Mouse (Mus musculus) liver, postnatal 0 days (tissue): Measurements from ENCODE around the gene Slc9b1. TPM values are rescaled to one million over a fixed set of nuclear protein-coding genes. Genes with fewer than 3 reads are reported as not detected.

Experiments used
- ATAC-seq: fragments of 200-750 bp; cut with Nextera tagmentation; 2 replicates; pipeline ENCODE4 v1.8.0; 2017; ENCODE audit warnings: mild to moderate bottlenecking, moderate library complexity
- DNase-seq: peaks from one replicate; pipeline ENCODE4 v3.0.0-alpha.2; 2016
- H3K27ac ChIP-seq: fragments of 300-500 bp; sonication (generic); 2 replicates; pipeline ENCODE4 v1.5.1; 2014; ENCODE audit warnings: antibody characterized with exemption, moderate library complexity, mild to moderate bottlenecking, low read depth
- H3K27me3 ChIP-seq: fragments of 300-500 bp; sonication (generic); 2 replicates; pipeline ENCODE4 v1.6.1; 2014; ENCODE audit warnings: low read length, control low read depth, mixed read lengths; ENCODE audit not compliant: insufficient read depth
- H3K36me3 ChIP-seq: fragments of 300-500 bp; sonication (generic); replicated peaks from 2 replicates; pipeline ENCODE4 v1.6.1; 2014; ENCODE audit warnings: mild to moderate bottlenecking, control low read depth, low read length, moderate library complexity, mixed read lengths; ENCODE audit not compliant: insufficient read depth
- H3K4me1 ChIP-seq: fragments of 300-500 bp; sonication (generic); 2 replicates; pipeline ENCODE4 v1.6.1; 2014; ENCODE audit warnings: antibody characterized with exemption, mild to moderate bottlenecking, control low read depth; ENCODE audit not compliant: insufficient read depth
- H3K4me2 ChIP-seq: fragments of 300-500 bp; sonication (generic); 2 replicates; pipeline ENCODE4 v1.6.1; 2014; ENCODE audit warnings: low read depth, mild to moderate bottlenecking, low read length, moderate library complexity, mixed read lengths
- H3K4me3 ChIP-seq: fragments of 300-500 bp; sonication (generic); 2 replicates; pipeline ENCODE4 v1.5.1; 2014; ENCODE audit warnings: low read depth, low read length
- H3K9ac ChIP-seq: fragments of 300-500 bp; sonication (generic); replicated peaks from 2 replicates; pipeline ENCODE4 v1.6.1; 2014; ENCODE audit warnings: mild to moderate bottlenecking, moderate library complexity
- H3K9me3 ChIP-seq: fragments of 300-500 bp; sonication (generic); 2 replicates; pipeline ENCODE4 v1.6.1; 2016; ENCODE audit warnings: mild to moderate bottlenecking, control low read depth, low read length, mixed read lengths
- CTCF ChIP-seq: sonication (generic); IDR thresholded peaks from 2 replicates; pipeline ENCODE4 v1.5.1; 2016; ENCODE audit warnings: antibody characterized with exemption, low read depth
- EP300 ChIP-seq: IDR thresholded peaks from 2 replicates; pipeline ENCODE4 v1.6.1; 2016; ENCODE audit warnings: antibody characterized with exemption, low read depth, mild to moderate bottlenecking
- WGBS: fragments of 180-500 bp; shearing (Covaris S2); extraction: QIAGEN DNeasy Blood & Tissue Kit; methylation state at CpG from one replicate; pipeline ENCODE4 v1.1.7; 2014; ENCODE audit not compliant: insufficient replicate concordance; 5-methylcytosine and 5-hydroxymethylcytosine counted together
- polyA plus RNA-seq: library from polyadenylated mRNA; unstranded; fragments of >200 nt; fragmentation: Nextera tagmentation; extraction: Ambion mirVana; gene quantifications from 2 replicates; pipeline ENCODE4 v1.2.1, GENCODE M21; 2015

Gene Slc9b1
- polyA plus RNA-seq, 1 experiment from 2014 or later: not detected

DNA sequence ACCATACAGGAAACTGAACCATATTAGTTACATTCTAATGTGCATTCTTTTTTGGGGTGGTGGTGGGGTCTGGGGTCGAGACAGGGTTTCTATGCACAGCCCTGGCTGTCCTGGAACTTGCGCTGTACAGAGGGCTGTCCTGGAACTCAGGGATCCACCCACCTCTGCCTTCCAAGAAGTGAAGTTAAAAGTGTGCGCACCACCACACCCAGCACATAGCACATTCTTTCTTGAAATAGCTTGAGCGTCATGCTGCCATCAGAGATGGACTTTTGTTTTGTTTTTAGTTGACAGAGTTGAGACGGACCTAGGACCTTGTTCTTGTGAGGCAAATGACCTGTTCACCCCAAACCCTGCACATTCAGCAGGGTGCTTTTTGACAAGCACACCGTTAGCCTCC, 20.7 kb upstream of the Slc9b1 start:
- Histone ChIP-seq H3K4me3 (no peak overlapping the region), H3K9ac (no peak overlapping the region), H3K4me2 (no peak overlapping the region), H3K27me3 (no peaks in the 10 kb centered on the region), H3K27ac (no peak overlapping the region), H3K4me1 (no peaks in the 10 kb centered on the region), H3K36me3 (no peaks in the 10 kb centered on the region), H3K9me3 (no peaks in the 10 kb centered on the region)
- WGBS: 67% methylated on average over 6 of the region's 6 CpGs
- ATAC-seq: no peak
- TF ChIP-seq EP300 (no peak), CTCF (no peak)
- no peak for DNase-seq

DNA sequence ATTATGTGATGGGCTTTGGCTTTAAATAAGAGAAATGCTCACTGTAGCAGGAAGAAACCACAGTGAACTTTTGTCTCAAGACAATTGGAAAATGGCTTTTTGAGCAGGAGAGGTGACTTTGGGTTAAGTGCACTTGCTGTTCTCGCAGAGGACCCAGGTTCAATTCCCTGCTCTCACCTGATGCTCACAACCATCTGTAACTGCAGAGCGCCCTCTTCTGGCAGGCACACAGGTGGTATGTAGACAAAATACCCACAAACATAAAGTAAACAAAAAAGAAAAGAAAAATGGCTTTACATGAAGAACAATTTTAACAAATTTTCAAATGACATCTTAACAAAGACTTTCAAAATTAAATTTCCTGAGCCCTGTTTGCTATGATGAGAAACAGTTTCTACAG, 20.2 kb upstream of the Slc9b1 start:
- H3K27me3 ChIP-seq: no peaks in the 10 kb centered on the region
- DNase-seq: no peak
- no peak overlapping the region for H3K9ac ChIP-seq
- 49% methylated on average over 2 of the region's 2 CpGs for WGBS
- H3K9me3 ChIP-seq: no peaks in the 10 kb centered on the region
- ATAC-seq: no peak
- no peaks in the 10 kb centered on the region for H3K36me3 ChIP-seq
- H3K27ac ChIP-seq: no peak overlapping the region
- no peak overlapping the region for H3K4me3 ChIP-seq
- no peak for TF ChIP-seq EP300
- TF ChIP-seq CTCF: peak; percentile 47
- no peak overlapping the region for H3K4me2 ChIP-seq
- H3K4me1 ChIP-seq: no peaks in the 10 kb centered on the region

DNA sequence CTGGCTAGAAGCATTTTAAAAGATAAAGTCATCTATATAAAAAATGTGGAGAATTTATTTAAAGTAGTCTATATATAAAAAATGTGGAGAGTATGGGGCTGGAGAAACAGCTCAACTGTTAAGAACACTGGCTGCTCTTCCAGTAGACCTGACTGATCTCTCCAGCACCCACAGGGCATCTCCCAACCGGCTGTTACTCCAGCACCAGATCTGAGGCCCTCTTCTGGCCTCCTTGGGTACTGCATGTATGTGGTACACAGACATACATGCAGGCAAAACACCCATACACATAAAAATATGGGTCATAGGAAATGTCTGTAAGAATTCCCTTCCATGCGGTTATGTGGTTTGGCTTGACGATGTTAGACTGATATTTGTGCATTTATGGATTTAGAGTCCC, 19.3 kb upstream of the Slc9b1 start:
- no peaks in the 10 kb centered on the region for H3K36me3 ChIP-seq
- TF ChIP-seq EP300 (no peak), CTCF (peak; percentile 75)
- no peaks in the 10 kb centered on the region for H3K9me3 ChIP-seq

DNA sequence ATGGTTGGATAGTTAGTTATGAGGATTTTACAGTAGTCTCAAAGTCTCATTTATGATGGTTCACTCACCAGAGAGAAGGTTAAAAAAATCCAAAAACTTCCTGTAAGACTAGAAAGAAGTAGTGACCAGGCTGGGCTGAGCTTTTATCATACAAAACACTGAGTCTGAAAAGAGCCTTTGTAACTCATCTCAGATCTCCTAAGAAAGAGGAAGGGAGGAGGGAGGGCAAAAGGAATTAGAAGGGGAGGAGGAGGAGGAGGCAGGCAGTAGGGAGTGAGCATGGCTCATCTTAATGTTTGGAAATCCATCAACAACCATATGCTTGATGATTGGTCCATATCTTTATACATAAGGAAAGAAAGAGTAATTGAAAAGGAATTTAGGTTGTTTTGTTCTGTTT, 15.1 kb upstream of the Slc9b1 start:
- H3K27me3 ChIP-seq: no peaks in the 10 kb centered on the region
- H3K36me3 ChIP-seq: no peaks in the 10 kb centered on the region
- no peaks in the 10 kb centered on the region for H3K9me3 ChIP-seq
- H3K27ac ChIP-seq: no peak overlapping the region
- H3K4me1 ChIP-seq: no peaks in the 10 kb centered on the region
- ATAC-seq: no peak
- no peak overlapping the region for H3K4me2 ChIP-seq
- DNase-seq: no peak
- no peak overlapping the region for H3K9ac ChIP-seq
- no peak overlapping the region for H3K4me3 ChIP-seq
- TF ChIP-seq EP300 (no peak), CTCF (no peak)

More for the DNA sequence above, 19.3 kb upstream of the Slc9b1 start:
- ATAC-seq: no peak
- no peak overlapping the region for H3K4me3 ChIP-seq
- no peak overlapping the region for H3K4me2 ChIP-seq
- H3K27me3 ChIP-seq: no peaks in the 10 kb centered on the region
- WGBS: 35% methylated on average over 3 of the region's 3 CpGs
- no peaks in the 10 kb centered on the region for H3K4me1 ChIP-seq
- no peak overlapping the region for H3K9ac ChIP-seq
- no peak overlapping the region for H3K27ac ChIP-seq
- DNase-seq: peak; percentile 76

DNA sequence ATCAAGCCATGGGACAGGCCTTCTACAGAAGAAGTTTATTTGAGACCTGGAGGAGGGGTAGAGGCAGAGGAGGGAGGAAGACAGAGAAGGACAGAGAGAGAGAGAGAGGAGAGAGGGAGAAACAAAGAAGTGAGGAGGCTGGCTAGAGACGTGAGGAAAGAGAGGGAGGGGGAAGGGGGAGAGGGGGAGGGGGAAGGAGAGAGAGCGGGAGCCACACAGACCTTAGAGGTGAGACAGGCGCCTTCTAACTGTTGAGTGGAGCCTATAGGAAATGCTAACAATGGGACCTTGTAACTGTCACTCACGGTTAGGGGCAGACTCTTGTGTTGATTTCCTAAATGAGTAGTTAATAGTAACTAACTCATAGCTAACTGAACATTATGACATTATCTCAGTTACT, 14.1 kb upstream of the Slc9b1 start:
- Histone ChIP-seq H3K9ac (no peak overlapping the region), H3K27ac (no peak overlapping the region), H3K9me3 (no peaks in the 10 kb centered on the region), H3K27me3 (no peaks in the 10 kb centered on the region), H3K36me3 (no peaks in the 10 kb centered on the region), H3K4me2 (no peak overlapping the region), H3K4me1 (no peaks in the 10 kb centered on the region), H3K4me3 (no peak overlapping the region)
- TF ChIP-seq EP300 (no peak), CTCF (no peak)
- 51% methylated on average over 4 of the region's 4 CpGs for WGBS
- ATAC-seq (no peak), DNase-seq (no peak)

DNA sequence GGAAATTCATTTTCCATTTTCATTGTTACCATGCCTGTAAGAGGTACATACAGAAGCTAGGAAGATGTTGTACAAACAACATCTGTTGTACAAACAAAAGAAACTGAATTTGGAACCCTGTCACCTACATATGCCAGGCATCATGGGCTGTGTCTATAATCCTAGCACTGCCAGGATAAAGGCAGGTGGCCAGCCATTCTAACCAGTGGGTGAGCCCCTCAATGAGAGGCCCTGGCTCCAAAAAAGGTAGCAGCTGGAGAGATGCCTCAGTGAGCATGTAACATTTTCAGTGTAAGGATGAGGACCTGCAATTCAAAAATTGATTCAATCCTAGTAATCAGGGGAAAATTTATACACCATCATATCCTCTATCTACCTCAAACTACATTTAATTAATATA, 1.2 kb downstream of the Slc9b1 start:
- ATAC-seq (no peak), DNase-seq (no peak)
- no peaks in the 10 kb centered on the region for H3K9me3 ChIP-seq
- H3K4me2 ChIP-seq: no peak overlapping the region
- H3K4me3 ChIP-seq: no peak overlapping the region
- no peak for TF ChIP-seq CTCF
- no peak for TF ChIP-seq EP300
- no peak overlapping the region for H3K27ac ChIP-seq
- H3K36me3 ChIP-seq: no peaks in the 10 kb centered on the region
- no peaks in the 10 kb centered on the region for H3K4me1 ChIP-seq
- no peak overlapping the region for H3K9ac ChIP-seq
- no peaks in the 10 kb centered on the region for H3K27me3 ChIP-seq

DNA sequence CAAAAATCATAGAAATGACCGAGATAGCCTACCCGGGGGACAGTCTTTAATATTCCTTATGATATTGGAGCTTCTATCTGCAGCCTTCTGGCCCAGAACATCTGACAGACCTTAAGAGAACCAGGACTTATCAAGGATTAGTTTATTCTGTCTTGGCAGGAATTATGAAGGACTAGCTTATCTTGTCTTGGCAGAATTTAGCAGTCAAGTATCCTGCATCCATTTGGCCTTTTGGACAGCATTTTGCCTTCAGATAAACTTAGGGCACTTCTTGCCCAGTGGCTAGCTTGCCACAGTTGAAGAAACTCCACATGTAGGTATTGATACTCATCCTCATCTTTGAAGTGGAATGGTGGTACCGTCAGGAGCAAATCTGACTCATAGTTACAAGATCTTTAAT, 4.0 kb downstream of the Slc9b1 start:
- no peaks in the 10 kb centered on the region for H3K4me1 ChIP-seq

More for the DNA sequence above, 4.0 kb downstream of the Slc9b1 start:
- no peak for DNase-seq
- H3K9me3 ChIP-seq: no peaks in the 10 kb centered on the region
- WGBS: 80% methylated on average over 3 of the region's 3 CpGs
- no peak overlapping the region for H3K27ac ChIP-seq
- H3K9ac ChIP-seq: no peak overlapping the region
- no peak overlapping the region for H3K4me2 ChIP-seq
- no peaks in the 10 kb centered on the region for H3K36me3 ChIP-seq
- no peak overlapping the region for H3K4me3 ChIP-seq
- no peak for ATAC-seq
- TF ChIP-seq EP300: no peak
- H3K27me3 ChIP-seq: no peaks in the 10 kb centered on the region
